Mouse (Mus musculus): ENCODE results near the gene Rnf145.

Gene Rnf145

GRCm38 (mm10) chr11:44509906-44510305 is 8.9 kb upstream of the Rnf145 start:
- DNase-seq (ENCODE audit: low spot score in 2 of 2), result no peak

GRCm38 (mm10) chr11:44510371-44510770 is 8.4 kb upstream of the Rnf145 start:
- DNase-seq (ENCODE audit: low spot score in 2 of 2), result no peak

GRCm38 (mm10) chr11:44512044-44513025 is 6.4 kb upstream of the Rnf145 start:
- no peak for DNase-seq (ENCODE audit: low spot score in 2 of 2)

- DNase-seq (ENCODE audit: low spot score in 2 of 2), result no peak
Measured at GRCm38 (mm10) chr11:44513026-44513422, 5.7 kb upstream of the Rnf145 start.

DNA sequence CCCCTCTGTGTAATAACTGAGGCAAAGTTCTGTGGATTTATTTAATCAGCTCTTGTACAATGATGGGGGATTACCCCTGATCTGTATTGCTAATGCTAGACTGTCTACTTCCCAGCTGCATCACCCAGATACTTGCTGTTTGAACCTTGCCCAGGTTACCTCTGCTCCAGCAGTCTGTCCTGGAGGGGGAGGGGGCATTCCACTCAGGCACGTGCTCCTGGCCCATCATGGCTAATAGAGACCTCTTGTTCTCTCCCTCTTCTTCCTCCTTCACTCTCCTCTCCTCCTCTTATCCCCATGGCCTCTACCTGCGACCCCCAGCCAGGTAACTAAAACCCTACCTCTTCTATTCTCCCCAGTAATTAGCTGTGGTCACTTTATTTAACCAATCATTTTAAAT is 4.1 kb upstream of the Rnf145 start:
- DNase-seq (ENCODE audit: low spot score in 2 of 2), result no peak

DNA sequence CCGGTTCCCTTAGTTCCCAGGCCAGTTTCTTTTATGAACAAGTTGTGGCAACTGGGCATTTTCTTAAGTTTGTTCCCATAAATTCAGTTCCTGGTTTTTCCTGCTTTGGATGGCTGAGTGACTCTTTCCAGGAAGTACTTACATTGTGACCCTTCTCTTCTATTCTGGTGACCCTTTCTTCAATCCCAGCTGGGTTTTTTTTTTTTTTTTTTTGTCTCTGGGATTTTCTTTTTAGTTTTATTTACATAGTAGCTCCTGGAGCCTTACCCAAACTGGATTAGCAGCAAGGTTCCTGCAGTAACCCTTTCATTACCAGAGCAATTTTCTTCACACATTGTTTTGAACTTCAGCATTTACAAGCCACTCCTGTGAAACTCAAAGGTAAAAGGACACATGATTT is 2.4 kb upstream of the Rnf145 start:
- no peak for DNase-seq (ENCODE audit: low spot score in 2 of 2)

GRCm38 (mm10) chr11:44517561-44518280 is 1.0 kb upstream of the Rnf145 start:
- no peak for DNase-seq (ENCODE audit: low spot score in 2 of 2)

- peak in 1 of 2 experiments; percentile 24 for DNase-seq (ENCODE audit: low spot score in 2 of 2)
Measured at GRCm38 (mm10) chr11:44519096-44519949, 559 bp downstream of the Rnf145 start.

DNA sequence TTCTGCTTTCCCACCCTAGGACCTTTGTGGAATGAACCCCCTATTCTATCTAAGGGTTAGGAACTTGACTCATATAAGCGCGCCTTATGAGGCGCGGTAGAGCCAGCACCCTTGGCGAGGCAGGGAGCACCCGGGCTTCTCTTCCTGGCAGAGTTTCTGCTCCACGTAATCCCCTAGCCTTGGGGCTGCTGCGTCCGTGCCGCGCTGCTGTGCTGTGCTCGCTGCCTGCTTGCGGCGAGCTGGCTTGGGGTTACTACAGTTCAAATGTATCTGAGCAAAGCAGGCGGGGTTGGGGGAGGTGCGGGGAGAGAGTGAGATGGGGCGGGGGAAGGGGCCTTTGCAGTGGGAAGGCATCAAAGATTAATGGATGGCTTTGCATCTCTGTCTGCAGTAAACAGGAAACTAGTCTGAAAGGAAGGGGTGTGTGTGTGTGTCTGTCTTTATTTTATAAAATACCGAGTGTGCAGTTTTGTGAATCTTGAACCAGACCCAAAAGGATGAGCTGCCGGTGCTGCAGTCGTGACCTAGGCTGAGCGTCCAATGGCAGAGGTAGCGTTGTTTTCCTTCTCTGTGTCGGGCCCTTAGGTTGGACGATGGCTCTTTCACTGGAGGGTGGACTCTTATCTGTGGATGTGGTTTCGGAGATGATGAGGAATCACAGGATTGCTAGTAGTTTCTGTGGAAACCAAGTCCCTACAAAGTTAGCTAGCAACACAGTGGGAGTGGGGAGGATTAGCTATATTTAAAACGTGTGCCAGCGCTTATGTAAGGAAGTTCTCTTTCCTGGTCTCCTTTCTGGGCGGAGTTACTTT is 1.4 kb downstream of the Rnf145 start:
- peak; percentile 68 to 69 for DNase-seq (ENCODE audit: low spot score in 2 of 2)

DNA sequence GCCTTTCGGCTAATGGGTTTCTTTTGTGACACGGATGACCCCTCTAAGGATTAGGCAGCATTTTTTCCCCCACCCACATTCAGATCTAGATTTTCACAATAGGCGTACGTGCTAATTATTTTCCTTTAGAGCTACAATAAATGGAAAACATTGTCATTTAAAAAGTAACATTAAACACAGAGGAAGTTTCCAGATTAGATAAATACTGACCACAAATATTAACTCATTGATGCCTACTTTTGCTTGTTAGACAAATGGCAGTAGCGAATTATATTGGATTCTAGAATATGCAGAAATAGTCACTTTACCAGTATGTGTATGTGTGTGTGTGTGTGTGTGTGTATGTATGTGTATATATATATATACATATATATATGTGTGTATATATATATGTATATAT is 3.8 kb downstream of the Rnf145 start:
- no peak for DNase-seq (ENCODE audit: low spot score in 2 of 2)

- DNase-seq (ENCODE audit: low spot score in 2 of 2), result no peak
Measured at GRCm38 (mm10) chr11:44525765-44526164, 7.0 kb downstream of the Rnf145 start.

GRCm38 (mm10) chr11:44526654-44527263 is 8.0 kb downstream of the Rnf145 start:
- DNase-seq (ENCODE audit: low spot score in 2 of 2), result no peak

GRCm38 (mm10) chr11:44528560-44529199 is 9.9 kb downstream of the Rnf145 start:
- no peak for DNase-seq (ENCODE audit: low spot score in 2 of 2)

GRCm38 (mm10) chr11:44529200-44529599 is 10.4 kb downstream of the Rnf145 start:
- no peak for DNase-seq (ENCODE audit: low spot score in 2 of 2)

DNA sequence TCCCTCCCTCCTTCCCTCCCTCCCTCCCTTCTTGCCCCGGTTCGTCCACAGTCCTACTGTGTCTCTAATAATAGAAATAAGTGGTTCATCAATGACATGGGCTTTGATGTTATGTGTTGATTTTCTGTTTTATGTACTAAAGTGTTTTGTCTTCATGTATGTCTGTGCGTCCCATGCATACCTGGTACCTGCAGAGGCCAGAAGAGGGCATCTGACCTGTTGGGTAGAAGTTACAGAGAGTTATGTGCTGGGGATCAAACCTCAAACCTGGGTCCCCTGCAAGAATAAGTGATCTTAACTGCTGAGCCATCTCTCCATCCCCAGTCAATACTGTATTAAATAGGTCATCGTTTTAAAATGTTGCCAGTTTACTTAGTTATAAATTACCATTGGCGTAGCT is 11.0 kb downstream of the Rnf145 start:
- DNase-seq (ENCODE audit: low spot score in 2 of 2), result no peak

DNA sequence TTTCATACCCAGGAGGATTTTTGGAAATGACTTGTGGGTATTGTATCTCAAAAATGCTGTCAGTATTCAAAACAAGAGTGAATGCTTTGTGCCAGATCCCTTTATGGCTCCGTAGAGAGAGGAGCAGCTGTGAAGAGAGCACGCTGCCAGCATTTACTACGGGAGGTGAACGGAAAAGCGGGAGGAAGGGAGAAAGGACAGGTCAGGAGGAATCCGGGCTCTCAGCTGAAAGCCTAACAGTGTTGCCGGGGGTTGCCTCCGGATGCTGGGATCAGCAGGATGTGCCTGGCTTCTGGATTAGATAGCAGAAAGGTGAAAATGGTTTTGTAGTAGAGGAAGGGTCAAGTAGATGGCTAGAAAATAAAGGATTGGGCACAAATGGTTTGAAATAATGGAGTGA is 11.6 kb downstream of the Rnf145 start:
- DNase-seq (ENCODE audit: low spot score in 2 of 2), result no peak

DNA sequence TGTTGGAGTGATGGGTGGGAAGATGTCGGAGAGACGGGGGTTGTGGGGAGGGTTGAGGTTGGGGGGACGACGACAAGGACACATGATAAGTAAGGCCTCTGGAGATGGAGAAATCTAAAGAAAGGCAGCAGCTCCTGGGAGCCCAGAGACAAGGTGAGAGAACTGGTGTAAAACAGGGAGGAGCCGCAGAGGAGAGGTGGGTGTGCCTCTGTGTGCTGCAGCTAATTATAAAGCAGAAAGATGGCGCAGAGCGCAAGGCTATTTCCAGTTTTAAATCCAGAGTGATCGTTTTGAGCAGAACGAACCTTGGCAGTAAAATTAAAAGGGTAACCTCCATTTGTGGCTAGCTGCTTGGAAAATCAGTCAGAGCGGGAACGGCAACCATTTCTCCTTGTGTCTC is 12.1 kb downstream of the Rnf145 start:
- no peak for DNase-seq (ENCODE audit: low spot score in 2 of 2)

DNA sequence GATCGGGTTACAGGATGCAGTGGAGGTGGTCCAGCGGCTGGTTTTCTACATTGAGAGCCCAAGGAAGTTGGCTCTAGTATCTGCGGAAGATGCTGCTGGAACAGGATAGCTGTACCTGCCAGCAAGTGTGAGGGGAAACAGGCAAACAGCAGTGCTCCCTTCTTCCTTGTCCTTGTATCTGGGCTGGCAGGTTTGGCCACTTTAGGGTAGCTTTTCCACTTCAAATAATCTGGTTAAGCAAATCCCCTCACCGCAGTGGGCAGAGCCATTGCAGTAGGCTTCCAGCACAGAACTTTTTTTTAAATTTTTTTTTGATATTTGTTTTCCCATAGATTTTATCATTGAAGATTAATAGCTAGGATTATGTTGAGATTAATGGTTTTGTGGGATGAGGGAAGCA is 12.9 kb downstream of the Rnf145 start:
- DNase-seq (ENCODE audit: low spot score in 2 of 2), result no peak

DNA sequence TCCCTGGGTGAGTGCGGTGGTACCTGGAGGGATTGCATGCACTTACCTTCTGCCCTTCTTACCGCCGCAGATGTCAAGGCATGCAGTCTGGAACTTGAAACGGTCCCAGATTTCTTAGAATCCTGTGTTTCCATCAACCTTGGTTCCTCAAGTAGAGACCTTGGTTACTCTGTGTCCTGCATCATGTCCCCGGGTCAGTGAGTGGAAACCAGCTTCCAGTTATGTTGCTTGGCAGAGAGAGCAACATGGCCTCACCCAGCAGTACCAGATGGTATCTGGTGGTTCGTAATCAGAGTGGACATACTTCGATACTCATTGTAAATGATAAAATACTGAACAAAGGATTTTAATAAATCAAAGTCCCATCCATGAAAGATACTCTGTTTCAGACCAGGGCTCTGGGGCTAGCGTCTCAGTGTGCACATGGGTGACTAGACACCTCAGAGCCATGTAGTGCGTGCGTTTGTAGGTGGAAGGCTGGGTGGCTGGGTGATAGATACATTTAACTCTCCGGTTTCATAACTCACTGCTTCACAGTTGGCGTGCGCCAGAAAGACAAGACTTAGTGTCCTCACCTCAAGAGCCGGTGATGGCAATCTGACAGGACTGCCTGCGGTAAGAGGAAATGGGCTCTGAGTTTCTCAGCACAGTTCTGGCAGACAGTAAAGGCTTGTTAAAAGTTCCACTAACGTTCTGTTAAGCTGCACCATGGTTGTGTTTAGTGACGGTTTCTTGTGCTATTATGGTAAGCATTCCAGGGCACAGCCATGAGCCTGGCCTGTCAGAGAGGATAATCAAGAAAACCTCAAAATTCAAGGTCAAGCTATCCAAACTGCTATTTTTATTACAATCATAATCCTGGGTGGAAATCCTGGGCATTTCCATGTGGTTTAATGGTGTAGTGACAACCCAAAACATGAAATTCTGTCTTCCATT is 14.3 kb downstream of the Rnf145 start:
- DNase-seq (ENCODE audit: low spot score in 2 of 2), result no peak
